Mouse (Mus musculus) C2C12 (cell line): ENCODE measurements at regions not wholly inside any gene's neighbourhood (a gene's known extent, or its start where the extent isn't known, plus 50 kb on each side); places are given as distances from the start of the nearest gene placed in this dataset.

Experiments
- H3K27me3 ChIP-seq: one replicate; pipeline ENCODE4 v1.6.1; 2011; ENCODE audit not compliant: control insufficient read depth, insufficient read depth, insufficient read length
- H3K36me3 ChIP-seq: one replicate; pipeline ENCODE4 v1.6.1; 2011; ENCODE audit not compliant: control insufficient read depth, insufficient read depth
- H3K4me3 ChIP-seq: one replicate; pipeline ENCODE4 v1.5.1; 2011; ENCODE audit warnings: mild to moderate bottlenecking, control low read depth; ENCODE audit not compliant: poor library complexity, insufficient read depth, severe bottlenecking
- H3K79me2 ChIP-seq: one replicate; pipeline ENCODE4 v1.6.1; 2011; ENCODE audit not compliant: control insufficient read depth, insufficient read depth
- H3K79me3 ChIP-seq: one replicate; pipeline ENCODE4 v1.6.1; 2011; ENCODE audit warnings: low read depth, control low read depth
- H3ac ChIP-seq: one replicate; pipeline ENCODE3; 2011; ENCODE audit warnings: low read depth; ENCODE audit not compliant: control insufficient read depth, insufficient read length
- CEBPB ChIP-seq: IDR thresholded peaks from one replicate; pipeline ENCODE4 v1.6.1; 2011; ENCODE audit warnings: low read depth, mild to moderate bottlenecking, control low read depth, moderate library complexity
- CTCF ChIP-seq: IDR thresholded peaks from one replicate; pipeline ENCODE4 v1.5.1; 2011; ENCODE audit not compliant: control insufficient read depth, insufficient read depth, insufficient read length
- FOSL1 ChIP-seq: IDR thresholded peaks from one replicate; pipeline ENCODE4 v1.8.0; 2011; ENCODE audit warnings: mild to moderate bottlenecking, low read length; ENCODE audit not compliant: poor library complexity, insufficient read depth, severe bottlenecking
- MAX ChIP-seq: IDR thresholded peaks from one replicate; pipeline ENCODE4 v1.6.1; 2011; ENCODE audit warnings: mild to moderate bottlenecking, control low read depth
- MYOD1 ChIP-seq: IDR thresholded peaks from one replicate; pipeline ENCODE4 v1.6.1; 2011; ENCODE audit warnings: low read depth; ENCODE audit not compliant: control insufficient read depth, insufficient read length
- MYOG ChIP-seq: IDR thresholded peaks from one replicate; pipeline ENCODE4 v1.6.1; 2011; ENCODE audit not compliant: control insufficient read depth, insufficient read length; ENCODE audit errors: extremely low read depth
- USF1 ChIP-seq: IDR thresholded peaks from one replicate; pipeline ENCODE4 v1.6.1; 2011; ENCODE audit warnings: low read depth, mild to moderate bottlenecking, control low read depth, moderate library complexity

- Histone ChIP-seq H3K4me3 (no peak overlapping the region), H3K36me3 (no peaks in the 10 kb centered on the region)
These were observed 441.8 kb upstream of the Cwc22 start for GRCm38 (mm10) chr2:78388001-78388400.

GRCm38 (mm10) chr2:78381234-78381633 lies 435.1 kb upstream of the Cwc22 start:
- H3K27me3 ChIP-seq: no peaks in the 10 kb centered on the region
- no peaks in the 10 kb centered on the region for H3K36me3 ChIP-seq
- no peaks in the 10 kb centered on the region for H3K79me2 ChIP-seq
- H3K4me3 ChIP-seq: no peak overlapping the region
- H3ac ChIP-seq: no peak overlapping the region
- TF ChIP-seq CEBPB (no peak), USF1 (no peak), MYOD1 (peak; percentile 79), FOSL1 (no peak), CTCF (no peak), MAX (no peak), MYOG (no peak)
- H3K79me3 ChIP-seq: no peaks in the 10 kb centered on the region

More at GRCm38 (mm10) chr2:78388001-78388400, 441.8 kb upstream of the Cwc22 start:
- Histone ChIP-seq H3ac (no peak overlapping the region), H3K79me2 (no peaks in the 10 kb centered on the region), H3K79me3 (no peaks in the 10 kb centered on the region), H3K27me3 (no peaks in the 10 kb centered on the region)
- no peak for TF ChIP-seq USF1

- no peaks in the 10 kb centered on the region for H3K79me2 ChIP-seq
- no peak for TF ChIP-seq CTCF
- H3K36me3 ChIP-seq: no peaks in the 10 kb centered on the region
- no peaks in the 10 kb centered on the region for H3K27me3 ChIP-seq
- no peak overlapping the region for H3K4me3 ChIP-seq
- no peaks in the 10 kb centered on the region for H3K79me3 ChIP-seq
- H3ac ChIP-seq: no peak overlapping the region
These were observed 385.7 kb upstream of the Cwc22 start for GRCm38 (mm10) chr2:78331736-78332475.

GRCm38 (mm10) chr2:78326091-78326490 lies 379.9 kb upstream of the Cwc22 start:
- Histone ChIP-seq H3K36me3 (no peaks in the 10 kb centered on the region), H3K79me2 (no peaks in the 10 kb centered on the region), H3K79me3 (no peaks in the 10 kb centered on the region), H3K27me3 (no peaks in the 10 kb centered on the region), H3K4me3 (no peak overlapping the region), H3ac (no peak overlapping the region)
- TF ChIP-seq MYOG: no peak
- no peak for TF ChIP-seq USF1
- no peak for TF ChIP-seq CEBPB

- TF ChIP-seq MYOG: no peak
- TF ChIP-seq CTCF: no peak
- TF ChIP-seq CEBPB: no peak
- no peak for TF ChIP-seq FOSL1
- no peak for TF ChIP-seq MYOD1
- no peak for TF ChIP-seq USF1
- TF ChIP-seq MAX: no peak
- H3K79me2 ChIP-seq: no peaks in the 10 kb centered on the region
- H3K27me3 ChIP-seq: no peaks in the 10 kb centered on the region
These were observed 376.2 kb upstream of the Cwc22 start for GRCm38 (mm10) chr2:78322216-78322965.

GRCm38 (mm10) chr2:78311766-78312491 lies 365.8 kb upstream of the Cwc22 start:
- TF ChIP-seq CTCF (no peak), MAX (no peak), FOSL1 (no peak), MYOG (no peak), CEBPB (no peak), MYOD1 (no peak), USF1 (no peak)
- Histone ChIP-seq H3ac (no peak overlapping the region), H3K79me2 (no peaks in the 10 kb centered on the region), H3K79me3 (no peaks in the 10 kb centered on the region), H3K36me3 (no peaks in the 10 kb centered on the region), H3K4me3 (no peak overlapping the region), H3K27me3 (no peaks in the 10 kb centered on the region)

More at GRCm38 (mm10) chr2:78322216-78322965, 376.2 kb upstream of the Cwc22 start:
- no peak overlapping the region for H3K4me3 ChIP-seq
- H3K79me3 ChIP-seq: no peaks in the 10 kb centered on the region
- H3ac ChIP-seq: no peak overlapping the region
- H3K36me3 ChIP-seq: no peaks in the 10 kb centered on the region
